9 mouse cellular contexts compared by ENCODE assay signal in the genomic region with DNA sequence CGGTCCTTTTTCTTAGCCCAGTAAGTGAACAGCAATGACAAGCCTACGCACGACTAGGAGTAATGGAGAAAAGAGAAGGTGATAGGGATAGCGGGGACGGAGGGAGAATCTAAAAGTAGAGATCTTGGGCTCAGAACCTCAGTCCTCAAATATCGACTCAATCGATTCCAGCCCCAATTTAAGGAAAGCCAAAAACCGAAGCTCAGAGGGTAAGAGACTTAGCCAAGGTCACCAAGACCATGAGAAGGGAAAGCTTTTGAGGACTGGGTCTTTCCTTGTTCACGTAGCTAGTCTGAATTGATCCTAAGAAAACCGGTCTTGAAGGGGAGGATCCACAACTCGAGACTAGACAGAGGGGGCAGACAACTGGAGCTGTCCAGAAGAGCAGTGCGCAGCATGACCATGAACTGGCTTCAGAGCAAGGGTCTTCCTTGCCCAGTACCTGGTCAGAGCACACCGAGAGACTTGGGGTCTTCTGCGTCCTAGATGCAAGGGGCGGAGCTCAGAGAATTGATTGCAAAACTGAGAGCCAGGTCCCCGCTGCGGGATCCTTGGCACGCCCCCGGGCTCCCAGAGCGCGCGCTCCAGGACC. TPM values are rescaled to one million over a fixed set of nuclear protein-coding genes. Genes with fewer than 3 reads are reported as not detected.
DNase-seq lines count a peak whose midpoint lies in the region; ATAC-seq lines count a peak whose summit lies in the region.
"Had no signal": no experiment of that assay in that cellular context is flagged by ENCODE, and none has a peak within 500 bp of the region (broad histone marks: within the 10 kb centered on the region; RNA-seq: fewer than 3 reads in every experiment).

No protein-coding gene starts in this region.

- H3K4me1 ChIP-seq in heart, embryonic 15.5 days (replicated peaks): peaks cover 19% of the 10 kb centered on the region
- H3K4me1 ChIP-seq in brown adipose tissue, adult 24 weeks (ENCODE audit: control insufficient read depth, insufficient read depth, insufficient read length, low read length): 0 out of 2 replicates have a peak, but pooled peaks cover 2% of the 10 kb centered on the region
- no peaks in the 10 kb centered on the region for H3K4me1 ChIP-seq in hindbrain, embryonic 11.5 days (replicated peaks; ENCODE audit: control insufficient read depth, insufficient read depth, low read length)
- peaks cover 18% of the 10 kb centered on the region for H3K4me1 ChIP-seq in midbrain, embryonic 12.5 days

- H3K9me3 ChIP-seq in heart, embryonic 15.5 days (replicated peaks): no peaks in the 10 kb centered on the region
- H3K9me3 ChIP-seq in hindbrain, embryonic 11.5 days (ENCODE audit: control insufficient read depth, low read length): no peaks in the 10 kb centered on the region
- no peaks in the 10 kb centered on the region for H3K9me3 ChIP-seq in midbrain, embryonic 12.5 days

- 1% methylated on average over 22 of the region's 22 CpGs for WGBS in heart, embryonic 15.5 days
- 0% methylated on average over 21 of the region's 22 CpGs for WGBS in hindbrain, embryonic 11.5 days
- under 1% methylated on average over 22 of the region's 22 CpGs for WGBS in midbrain, embryonic 12.5 days

- H3K27me3 ChIP-seq in heart, embryonic 15.5 days: peaks cover 54% of the 10 kb centered on the region
- peaks cover 4% of the 10 kb centered on the region for H3K27me3 ChIP-seq in hindbrain, embryonic 11.5 days (ENCODE audit: control insufficient read depth, insufficient read depth, low read length)
- peaks cover 53% of the 10 kb centered on the region for H3K27me3 ChIP-seq in midbrain, embryonic 12.5 days

- H3K4me2 ChIP-seq in heart, embryonic 15.5 days: peak overlapping the region; percentile 94
- H3K4me2 ChIP-seq in hindbrain, embryonic 11.5 days (replicated peaks; ENCODE audit: low read depth, low read length): peak overlapping the region; percentile 96
- H3K4me2 ChIP-seq in midbrain, embryonic 12.5 days (replicated peaks): peak overlapping the region; percentile 90

- intact Hi-C loops in heart, postnatal 25 days (cut with DNase I): no loop called here

- peak overlapping the region; percentile 76 for H3K4me3 ChIP-seq in heart, embryonic 15.5 days
- H3K4me3 ChIP-seq in brown adipose tissue, adult 24 weeks (ENCODE audit: insufficient read depth, low read depth, low read length): peak overlapping the region; percentile 53
- peak overlapping the region; percentile 81 for H3K4me3 ChIP-seq in hindbrain, embryonic 11.5 days (ENCODE audit: low read depth, low read length)
- H3K4me3 ChIP-seq in midbrain, embryonic 12.5 days: peak overlapping the region; percentile 90

- peak overlapping the region; percentile 57 for H3K9ac ChIP-seq in heart, embryonic 15.5 days
- H3K9ac ChIP-seq in hindbrain, embryonic 11.5 days (ENCODE audit: low read depth, low read length): peak overlapping the region; percentile 84
- peak overlapping the region; percentile 89 for H3K9ac ChIP-seq in midbrain, embryonic 12.5 days (replicated peaks)

- H3K36me3 ChIP-seq in heart, embryonic 15.5 days: no peaks in the 10 kb centered on the region
- H3K36me3 ChIP-seq in hindbrain, embryonic 11.5 days (ENCODE audit: control insufficient read depth, insufficient read depth, low read length): no peaks in the 10 kb centered on the region
- H3K36me3 ChIP-seq in midbrain, embryonic 12.5 days: no peaks in the 10 kb centered on the region

- no peak overlapping the region for H3K27ac ChIP-seq in heart, embryonic 15.5 days
- H3K27ac ChIP-seq in brown adipose tissue, adult 24 weeks (replicated peaks; ENCODE audit: low read depth, low read length): no peak overlapping the region
- H3K27ac ChIP-seq in hindbrain, embryonic 11.5 days (ENCODE audit: low read depth, low read length): no peak overlapping the region
- H3K27ac ChIP-seq in midbrain, embryonic 12.5 days (replicated peaks): peak overlapping the region; percentile 73; the same call in 1 of the 2 replicates

- ATAC-seq in heart, embryonic 15.5 days (replicated peaks; ENCODE audit: insufficient number of reproducible peaks, insufficient read depth, low FRiP score, low read depth): peak; percentile 47; the same call in 1 of the 2 replicates
- peak; percentile 58 for ATAC-seq in hindbrain, embryonic 11.5 days (ENCODE audit: low FRiP score)
- peak; percentile 35 for ATAC-seq in midbrain, embryonic 12.5 days (ENCODE audit: low FRiP score, low read depth)
- ATAC-seq in frontal cortex, adult (ENCODE audit: low TSS enrichment): no peak

- no peak for DNase-seq in heart, postnatal 25 days (ENCODE audit: low spot score)
- peak; percentile 57 for DNase-seq in hindbrain, embryonic 11.5 days (ENCODE audit: low spot score)
- no peak for DNase-seq in ovary, postnatal 10 days (ENCODE audit: low spot score)
- DNase-seq in right cerebral cortex, postnatal 25 days: no peak

RNA-seq across cellular contexts. Expression of a gene that starts 1.2 kb away (rescaled TPM):
- polyA plus RNA-seq in heart, embryonic 15.5 days (2015; fragmentation: Nextera tagmentation; extraction: Ambion mirVana): 0.52 and 0.60 TPM in 2 replicates
- total RNA-seq in heart, postnatal 25 days (2021): under 1 TPM; 0.64 to 0.99 TPM
- polyA plus RNA-seq in brown adipose tissue, adult 24 weeks (2012; ENCODE audit: insufficient read depth, insufficient read length, missing spikeins): not detected in 2 replicates
- polyA plus RNA-seq in hindbrain, embryonic 11.5 days (2014; fragmentation: Nextera tagmentation; extraction: Ambion mirVana): 0.68 and 1.2 TPM in 2 replicates
- 2.3 TPM in 2 replicates for polyA plus RNA-seq in midbrain, embryonic 12.5 days (2016; fragmentation: Nextera tagmentation; extraction: Ambion mirVana)
- total RNA-seq: MEL had no signal
